Mouse (Mus musculus): ENCODE results near the gene Krt19. TPM values are rescaled to one million over a fixed set of nuclear protein-coding genes. Genes with fewer than 3 reads are reported as not detected.

The Krt19 gene
- polyA plus RNA-seq, 1 experiment = 0.44 TPM

GRCm38 (mm10) chr11:100139391-100139790 lies 9.1 kb downstream of the Krt19 start:
- Histone ChIP-seq H3K27ac (ENCODE audit: insufficient read depth, low read length) (no peak overlapping the region), H3K4me3 (ENCODE audit: insufficient read depth, low read length) (no peak overlapping the region), H3K4me1 (ENCODE audit: control insufficient read depth, insufficient read depth, low read length) (no peaks in the 10 kb centered on the region)
- TF ChIP-seq CTCF (IDR thresholded peaks at IDR 0.05; ENCODE audit: extremely low read depth, insufficient read depth, low read length) = no peak
- TF ChIP-seq POLR2A (IDR thresholded peaks at IDR 0.05; ENCODE audit: extremely low read depth, insufficient read depth, low read length) = no peak

GRCm38 (mm10) chr11:100138809-100139208 lies 9.7 kb downstream of the Krt19 start:
- Histone ChIP-seq H3K27ac (ENCODE audit: insufficient read depth, low read length) (no peak overlapping the region), H3K4me1 (ENCODE audit: control insufficient read depth, insufficient read depth, low read length) (no peaks in the 10 kb centered on the region), H3K4me3 (ENCODE audit: insufficient read depth, low read length) (no peak overlapping the region)
- TF ChIP-seq POLR2A (IDR thresholded peaks at IDR 0.05; ENCODE audit: extremely low read depth, insufficient read depth, low read length) = no peak
- TF ChIP-seq CTCF (IDR thresholded peaks at IDR 0.05; ENCODE audit: extremely low read depth, insufficient read depth, low read length) = no peak

GRCm38 (mm10) chr11:100137693-100138092 lies 10.8 kb downstream of the Krt19 start:
- no peak overlapping the region for H3K4me3 ChIP-seq (ENCODE audit: insufficient read depth, low read length)
- no peak overlapping the region for H3K27ac ChIP-seq (ENCODE audit: insufficient read depth, low read length)
- H3K4me1 ChIP-seq (ENCODE audit: control insufficient read depth, insufficient read depth, low read length) = no peaks in the 10 kb centered on the region
- no peak for TF ChIP-seq POLR2A (IDR thresholded peaks at IDR 0.05; ENCODE audit: extremely low read depth, insufficient read depth, low read length)
- no peak for TF ChIP-seq CTCF (IDR thresholded peaks at IDR 0.05; ENCODE audit: extremely low read depth, insufficient read depth, low read length)

GRCm38 (mm10) chr11:100136559-100136958 lies 11.9 kb downstream of the Krt19 start:
- TF ChIP-seq POLR2A (IDR thresholded peaks at IDR 0.05; ENCODE audit: extremely low read depth, insufficient read depth, low read length) (no peak), CTCF (IDR thresholded peaks at IDR 0.05; ENCODE audit: extremely low read depth, insufficient read depth, low read length) (no peak)
- Histone ChIP-seq H3K27ac (ENCODE audit: insufficient read depth, low read length) (no peak overlapping the region), H3K4me3 (ENCODE audit: insufficient read depth, low read length) (no peak overlapping the region), H3K4me1 (ENCODE audit: control insufficient read depth, insufficient read depth, low read length) (no peaks in the 10 kb centered on the region)

GRCm38 (mm10) chr11:100135731-100136130 lies 12.7 kb downstream of the Krt19 start, which contains the start of gene Krt15:
Gene Krt15, minus strand, starts transcription at chr11:100135928.
- H3K4me1 ChIP-seq (ENCODE audit: control insufficient read depth, insufficient read depth, low read length) = no peaks in the 10 kb centered on the region
- no peak within 1 kb of the TSS for H3K4me3 ChIP-seq (ENCODE audit: insufficient read depth, low read length)
- no peak for TF ChIP-seq POLR2A (IDR thresholded peaks at IDR 0.05; ENCODE audit: extremely low read depth, insufficient read depth, low read length)
- TF ChIP-seq CTCF (IDR thresholded peaks at IDR 0.05; ENCODE audit: extremely low read depth, insufficient read depth, low read length) = no peak
- H3K27ac ChIP-seq (ENCODE audit: insufficient read depth, low read length) = no peak within 1 kb of the TSS

- Histone ChIP-seq H3K27ac (ENCODE audit: insufficient read depth, low read length) (no peak overlapping the region), H3K4me3 (ENCODE audit: insufficient read depth, low read length) (no peak overlapping the region), H3K4me1 (ENCODE audit: control insufficient read depth, insufficient read depth, low read length) (no peaks in the 10 kb centered on the region)
- no peak for TF ChIP-seq CTCF (IDR thresholded peaks at IDR 0.05; ENCODE audit: extremely low read depth, insufficient read depth, low read length)
- no peak for TF ChIP-seq POLR2A (IDR thresholded peaks at IDR 0.05; ENCODE audit: extremely low read depth, insufficient read depth, low read length)
Measured at GRCm38 (mm10) chr11:100124901-100125300, 23.6 kb downstream of the Krt19 start.

- Histone ChIP-seq H3K4me1 (ENCODE audit: control insufficient read depth, insufficient read depth, low read length) (no peaks in the 10 kb centered on the region), H3K4me3 (ENCODE audit: insufficient read depth, low read length) (no peak within 1 kb of the TSS), H3K27ac (ENCODE audit: insufficient read depth, low read length) (no peak within 1 kb of the TSS)
- TF ChIP-seq POLR2A (IDR thresholded peaks at IDR 0.05; ENCODE audit: extremely low read depth, insufficient read depth, low read length) (no peak), CTCF (IDR thresholded peaks at IDR 0.05; ENCODE audit: extremely low read depth, insufficient read depth, low read length) (no peak)
Measured at GRCm38 (mm10) chr11:100121466-100121865, 27.0 kb downstream of the Krt19 start, which contains the start of gene Krt13. Gene Krt13, minus strand, starts transcription at chr11:100121566.

GRCm38 (mm10) chr11:100120331-100120730 lies 28.1 kb downstream of the Krt19 start:
- Histone ChIP-seq H3K4me3 (ENCODE audit: insufficient read depth, low read length) (no peak overlapping the region), H3K4me1 (ENCODE audit: control insufficient read depth, insufficient read depth, low read length) (no peaks in the 10 kb centered on the region), H3K27ac (ENCODE audit: insufficient read depth, low read length) (no peak overlapping the region)
- TF ChIP-seq POLR2A (IDR thresholded peaks at IDR 0.05; ENCODE audit: extremely low read depth, insufficient read depth, low read length) (no peak), CTCF (IDR thresholded peaks at IDR 0.05; ENCODE audit: extremely low read depth, insufficient read depth, low read length) (no peak)

GRCm38 (mm10) chr11:100113742-100114029 lies 34.8 kb downstream of the Krt19 start:
- no peak overlapping the region for H3K4me3 ChIP-seq (ENCODE audit: insufficient read depth, low read length)
- H3K4me1 ChIP-seq (ENCODE audit: control insufficient read depth, insufficient read depth, low read length) = no peaks in the 10 kb centered on the region
- H3K27ac ChIP-seq (ENCODE audit: insufficient read depth, low read length) = no peak overlapping the region
- TF ChIP-seq POLR2A (IDR thresholded peaks at IDR 0.05; ENCODE audit: extremely low read depth, insufficient read depth, low read length) (no peak), CTCF (IDR thresholded peaks at IDR 0.05; ENCODE audit: extremely low read depth, insufficient read depth, low read length) (no peak)

- Histone ChIP-seq H3K4me1 (ENCODE audit: control insufficient read depth, insufficient read depth, low read length) (no peaks in the 10 kb centered on the region), H3K4me3 (ENCODE audit: insufficient read depth, low read length) (no peak overlapping the region), H3K27ac (ENCODE audit: insufficient read depth, low read length) (no peak overlapping the region)
- TF ChIP-seq CTCF (IDR thresholded peaks at IDR 0.05; ENCODE audit: extremely low read depth, insufficient read depth, low read length) (no peak), POLR2A (IDR thresholded peaks at IDR 0.05; ENCODE audit: extremely low read depth, insufficient read depth, low read length) (no peak)
Measured at GRCm38 (mm10) chr11:100112935-100113741, 35.3 kb downstream of the Krt19 start.
